Mouse (Mus musculus): ENCODE data around the gene Flrt1. TPM values are rescaled to one million over a fixed set of nuclear protein-coding genes. Genes with fewer than 3 reads are reported as not detected.

The Flrt1 gene
- total and polyA plus RNA-seq, 3 experiments = not detected

- DNase-seq (ENCODE audit: extremely low read depth) = no peak
- no peak overlapping the region for H3K4me3 ChIP-seq (replicated peaks in 1 of 3; ENCODE audit: low read depth in 2 of 3, low read length in 2 of 3, poor library complexity in 1 of 3)
- peaks cover 98% of the 10 kb centered on the region for H3K27me3 ChIP-seq (replicated peaks)
- no peak overlapping the region for H3K4me2 ChIP-seq (ENCODE audit: insufficient read depth, low read depth, poor library complexity, severe bottlenecking)
- TF ChIP-seq MAZ (IDR thresholded peaks at IDR 0.05; ENCODE audit: low read depth, low read length) (no peak), NRF1 (IDR thresholded peaks at IDR 0.05; ENCODE audit: low read depth, low read length) (no peak), UBTF (IDR thresholded peaks at IDR 0.05; ENCODE audit: low read depth, low read length) (no peak), CTCF (conservative IDR thresholded peaks at IDR 0.05 in 1 of 2, IDR thresholded peaks at IDR 0.05 in 1 of 2; ENCODE audit: low read depth in 2 of 2, low read length in 2 of 2) (no peak), TCF12 (IDR thresholded peaks at IDR 0.05; ENCODE audit: low read depth, low read length) (no peak), IRF4 (IDR thresholded peaks at IDR 0.05; ENCODE audit: low read depth, low read length) (no peak), ZC3H11A (IDR thresholded peaks at IDR 0.05; ENCODE audit: low read depth, low read length) (no peak), JUND (conservative IDR thresholded peaks at IDR 0.05; ENCODE audit: low read depth, low read length) (no peak), RAD21 (IDR thresholded peaks at IDR 0.05; ENCODE audit: low read depth, low read length) (no peak), CHD2 (IDR thresholded peaks at IDR 0.05; ENCODE audit: low read length) (no peak), SMC3 (IDR thresholded peaks at IDR 0.05; ENCODE audit: low read depth, low read length) (no peak), KAT2A (IDR thresholded peaks at IDR 0.05; ENCODE audit: insufficient replicate concordance, low read length) (no peak), RCOR1 (conservative IDR thresholded peaks at IDR 0.05; ENCODE audit: low read depth, low read length) (no peak), POLR2AphosphoS2 (IDR thresholded peaks at IDR 0.05; ENCODE audit: low read depth, low read length) (no peak), MXI1 (IDR thresholded peaks at IDR 0.05; ENCODE audit: low read depth, low read length) (no peak), BHLHE40 (IDR thresholded peaks at IDR 0.05; ENCODE audit: low read depth, low read length) (no peak), E2F4 (IDR thresholded peaks at IDR 0.05; ENCODE audit: insufficient replicate concordance, low read depth, low read length) (no peak), SIN3A (IDR thresholded peaks at IDR 0.05; ENCODE audit: low read length) (no peak)
- H3K27ac ChIP-seq (ENCODE audit: insufficient read depth, low read depth) = no peak overlapping the region
- no peaks in the 10 kb centered on the region for H3K79me2 ChIP-seq (replicated peaks; ENCODE audit: control insufficient read depth, extremely low read depth, insufficient read depth, poor library complexity, severe bottlenecking)
- dilution Hi-C loops (cut with MboI; ENCODE audit: extremely low pct_ligation_motif_present, extremely low pct_unique_long_range_greater_than_20kb, low sequenced_read_pairs) (no loop called here), in situ Hi-C loops (cut with MboI; ENCODE audit: low pct_ligation_motif_present, low pct_unique_long_range_greater_than_20kb, low sequenced_read_pairs) (no loop called here)
- H3K9me3 ChIP-seq (replicated peaks; ENCODE audit: low read length) = no peaks in the 10 kb centered on the region
- H3K36me3 ChIP-seq (replicated peaks in 1 of 2; ENCODE audit: control insufficient read depth in 1 of 2, insufficient read depth in 1 of 2, low read length in 1 of 2) = no peaks in the 10 kb centered on the region
- peaks cover 5% of the 10 kb centered on the region in 2 experiments; a peak in 3 of 4 replicates for H3K4me1 ChIP-seq (ENCODE audit: control insufficient read depth in 1 of 2, insufficient read depth in 2 of 2)
- no peak overlapping the region for H3K9ac ChIP-seq (ENCODE audit: insufficient read depth, low read depth)
Measured at GRCm38 (mm10) chr19:7135525-7135924, 30.0 kb upstream of the Flrt1 start.

GRCm38 (mm10) chr19:7134631-7135091, 29.1 kb upstream of the Flrt1 start:
- Histone ChIP-seq H3K4me1 (ENCODE audit: control insufficient read depth in 1 of 2, insufficient read depth in 2 of 2) (peaks cover 8 to 11% of the 10 kb centered on the region in 2 experiments; a peak in 3 of 4 replicates), H3K27me3 (replicated peaks) (peaks cover 97% of the 10 kb centered on the region), H3K4me3 (replicated peaks in 1 of 3; ENCODE audit: low read depth in 2 of 3, low read length in 2 of 3, poor library complexity in 1 of 3) (no peak overlapping the region), H3K9ac (ENCODE audit: insufficient read depth, low read depth) (no peak overlapping the region), H3K36me3 (replicated peaks in 1 of 2; ENCODE audit: control insufficient read depth in 1 of 2, insufficient read depth in 1 of 2, low read length in 1 of 2) (no peaks in the 10 kb centered on the region), H3K9me3 (replicated peaks; ENCODE audit: low read length) (no peaks in the 10 kb centered on the region), H3K4me2 (ENCODE audit: insufficient read depth, low read depth, poor library complexity, severe bottlenecking) (no peak overlapping the region), H3K79me2 (replicated peaks; ENCODE audit: control insufficient read depth, extremely low read depth, insufficient read depth, poor library complexity, severe bottlenecking) (no peaks in the 10 kb centered on the region), H3K27ac (ENCODE audit: insufficient read depth, low read depth) (no peak overlapping the region)
- TF ChIP-seq SMC3 (IDR thresholded peaks at IDR 0.05; ENCODE audit: low read depth, low read length) (no peak), ZKSCAN1 (IDR thresholded peaks at IDR 0.05; ENCODE audit: borderline replicate concordance, low read depth, low read length) (no peak), MEF2A (IDR thresholded peaks at IDR 0.05; ENCODE audit: borderline replicate concordance, low read depth, low read length) (no peak), JUN (IDR thresholded peaks at IDR 0.05; ENCODE audit: insufficient read depth, low read depth, low read length) (no peak), NRF1 (IDR thresholded peaks at IDR 0.05; ENCODE audit: low read depth, low read length) (no peak), KAT2A (IDR thresholded peaks at IDR 0.05; ENCODE audit: insufficient replicate concordance, low read length) (no peak), BHLHE40 (IDR thresholded peaks at IDR 0.05; ENCODE audit: low read depth, low read length) (no peak), ZNF384 (IDR thresholded peaks at IDR 0.05; ENCODE audit: low read depth, low read length) (no peak), ZC3H11A (IDR thresholded peaks at IDR 0.05; ENCODE audit: low read depth, low read length) (no peak), CHD1 (IDR thresholded peaks at IDR 0.05; ENCODE audit: low read depth, low read length) (no peak)
- no peak for DNase-seq (ENCODE audit: extremely low read depth)
- dilution Hi-C loops (cut with MboI; ENCODE audit: extremely low pct_ligation_motif_present, extremely low pct_unique_long_range_greater_than_20kb, low sequenced_read_pairs) (no loop called here), in situ Hi-C loops (cut with MboI; ENCODE audit: low pct_ligation_motif_present, low pct_unique_long_range_greater_than_20kb, low sequenced_read_pairs) (no loop called here)

Measured in CH12.LX (cell line).